ENCODE assay signal across 16 mouse cellular contexts in genomic region chr6:4708971-4709370, GRCm38 (mm10). TPM values are rescaled to one million over a fixed set of nuclear protein-coding genes. Genes with fewer than 3 reads are reported as not detected.
A peak's percentile ranks its signal among the peaks of the same experiment; 100 is the strongest.
DNase-seq lines count a peak whose midpoint lies in the region; ATAC-seq lines count a peak whose summit lies in the region.
"Had no signal": no experiment of that assay in that cellular context is flagged by ENCODE, and none has a peak within 500 bp of the region (broad histone marks: within the 10 kb centered on the region; RNA-seq: fewer than 3 reads in every experiment).

No protein-coding gene starts in this region.

- ATAC-seq in heart, embryonic 15.5 days (replicated peaks; ENCODE audit: insufficient number of reproducible peaks, insufficient read depth, low FRiP score, low read depth), result peak; percentile 55; the same call in 1 of the 2 replicates

- DNase-seq in cerebellum, adult 9-11 months, result peak; percentile 4
- DNase-seq in cerebellum, postnatal 4 days (ENCODE audit: low spot score in 2 of 2), result no peak
- DNase-seq in 3T3-L1 (ENCODE audit: low read depth, low spot score), result peak; percentile 93
- DNase-seq in adrenal gland, postnatal 10 days, result peak; percentile 67
- DNase-seq in right cerebral cortex, adult 18-20 months, result no peak
- DNase-seq in left cerebral cortex, adult 11 months (ENCODE audit: low spot score), result no peak
- DNase-seq in layer of hippocampus, postnatal 14 days (ENCODE audit: low spot score in 2 of 2), result no peak
- DNase-seq: kidney, adult 18-20 months; lung, postnatal 36 days; midbrain, embryonic 14.5 days had no signal

- H3K4me2 ChIP-seq in heart, embryonic 15.5 days, result no peak overlapping the region
- H3K4me2 ChIP-seq: forebrain, embryonic 12.5 days; hindbrain, embryonic 14.5 days; liver, embryonic 15.5 days; neural tube, embryonic 12.5 days had no signal

- H3K4me1 ChIP-seq in heart, embryonic 15.5 days (replicated peaks), result peaks cover 26% of the 10 kb centered on the region
- H3K4me1 ChIP-seq: forebrain, embryonic 12.5 days; liver, embryonic 15.5 days; neural tube, embryonic 12.5 days had no signal

- no peak overlapping the region for H3K4me3 ChIP-seq in heart, embryonic 15.5 days
- H3K4me3 ChIP-seq: forebrain, embryonic 12.5 days; layer of hippocampus, adult 2 months; liver, embryonic 15.5 days; neural tube, embryonic 12.5 days had no signal

- H3K27me3 ChIP-seq in heart, embryonic 15.5 days, result no peaks in the 10 kb centered on the region
- H3K27me3 ChIP-seq: forebrain, embryonic 12.5 days; liver, embryonic 15.5 days; neural tube, embryonic 12.5 days had no signal

- H3K36me3 ChIP-seq in heart, embryonic 15.5 days, result no peaks in the 10 kb centered on the region
- H3K36me3 ChIP-seq: liver, embryonic 15.5 days had no signal

- H3K27ac ChIP-seq in heart, embryonic 15.5 days, result no peak overlapping the region
- H3K27ac ChIP-seq: forebrain, embryonic 12.5 days; hindbrain, embryonic 14.5 days; layer of hippocampus, adult 2 months; liver, embryonic 15.5 days; neural tube, embryonic 12.5 days had no signal

- no peak overlapping the region for H3K9ac ChIP-seq in heart, embryonic 15.5 days
- H3K9ac ChIP-seq: forebrain, embryonic 12.5 days; hindbrain, embryonic 14.5 days; liver, embryonic 15.5 days; neural tube, embryonic 12.5 days had no signal

- no peaks in the 10 kb centered on the region for H3K9me3 ChIP-seq in heart, embryonic 15.5 days (replicated peaks)
- H3K9me3 ChIP-seq: forebrain, embryonic 12.5 days; liver, embryonic 15.5 days; neural tube, embryonic 12.5 days had no signal

- 39% methylated on average over 1 of the region's 1 CpGs for WGBS in heart, embryonic 15.5 days

RNA-seq across cellular contexts. Expression of gene Sgce, which starts 38.0 kb away (rescaled TPM):
- total RNA-seq in adrenal gland, postnatal 10 days (2021), result 10 to 100 TPM; 57.3 to 65.7 TPM
- polyA plus RNA-seq in heart, embryonic 15.5 days (2015; fragmentation: Nextera tagmentation; extraction: Ambion mirVana), result 57.7 and 57.8 TPM in 2 replicates
- total RNA-seq in layer of hippocampus, postnatal 14 days (2021), result 10 to 100 TPM; 28.7 to 31.3 TPM

RNA-seq across cellular contexts. Expression of gene Peg10, which starts 38.1 kb away (rescaled TPM):
- 100 to 1,000 TPM; 283 to 299 TPM for total RNA-seq in adrenal gland, postnatal 10 days (2021)
- polyA plus RNA-seq in heart, embryonic 15.5 days (2015; fragmentation: Nextera tagmentation; extraction: Ambion mirVana), result 1.3 and 1.8 TPM in 2 replicates
- 1 to 10 TPM; 7.0 to 7.9 TPM for total RNA-seq in layer of hippocampus, postnatal 14 days (2021)

Comparison
In these comparisons a context has a peak if more than half of its experiments do, and no peak if none do; other contexts are left out.
1. DNase-seq: peak in cerebellum, adult 9-11 months (single experiment), 3T3-L1 (single experiment) and adrenal gland, postnatal 10 days (single experiment); none in cerebellum, postnatal 4 days (0 of 2), right cerebral cortex, adult 18-20 months (single experiment), left cerebral cortex, adult 11 months (single experiment) and layer of hippocampus, postnatal 14 days (0 of 2).
2. RNA of gene Peg10, which starts 38.1 kb away (total RNA-seq): 283 to 299 TPM in adrenal gland, postnatal 10 days; 7.0 to 7.9 TPM in layer of hippocampus, postnatal 14 days; every median in the first group is over 10 times any median in the second.